Mouse (Mus musculus): ENCODE data around the gene Otulin.

DNA sequence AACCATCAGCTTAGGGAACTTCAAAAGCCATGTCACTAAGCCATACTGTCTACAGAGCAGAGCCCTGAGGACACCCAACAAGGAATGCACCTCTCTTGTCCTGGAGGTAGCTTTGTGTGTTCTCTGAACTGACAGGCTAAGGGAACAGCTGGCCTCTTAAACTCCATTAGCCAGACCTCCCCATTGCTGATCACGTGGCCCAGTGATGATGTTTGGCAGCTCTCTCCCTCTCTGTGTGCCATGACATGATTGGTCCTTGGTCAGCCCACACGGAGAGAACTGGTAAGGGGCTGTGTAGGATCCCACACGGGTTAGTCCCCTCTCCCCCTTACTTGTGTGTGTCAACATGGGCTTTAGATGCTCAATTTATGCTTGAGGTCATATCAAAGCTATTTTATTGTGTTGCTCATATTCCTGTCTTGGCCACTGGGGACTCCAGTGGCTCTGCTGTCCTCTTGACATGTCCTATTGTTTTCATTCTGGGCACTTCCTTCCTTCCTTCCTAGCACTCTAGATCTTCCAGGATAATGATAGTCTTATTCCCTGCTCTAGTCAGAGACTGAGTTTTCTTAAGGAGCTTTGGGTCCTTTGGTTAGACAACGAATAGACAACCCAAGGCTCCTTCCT is 44.9 kb downstream of the Otulin start:
- peak; percentile 48 for TF ChIP-seq CTCF (IDR thresholded peaks at IDR 0.05)
- no peak for TF ChIP-seq EP300 (IDR thresholded peaks at IDR 0.05)

Data from lung, postnatal 0 days (tissue).